Mouse (Mus musculus): ENCODE measurements at regions not wholly inside any gene's neighbourhood (a gene's known extent, or its start where the extent isn't known, plus 50 kb on each side); places are given as distances from the start of the nearest gene placed in this dataset.

DNA sequence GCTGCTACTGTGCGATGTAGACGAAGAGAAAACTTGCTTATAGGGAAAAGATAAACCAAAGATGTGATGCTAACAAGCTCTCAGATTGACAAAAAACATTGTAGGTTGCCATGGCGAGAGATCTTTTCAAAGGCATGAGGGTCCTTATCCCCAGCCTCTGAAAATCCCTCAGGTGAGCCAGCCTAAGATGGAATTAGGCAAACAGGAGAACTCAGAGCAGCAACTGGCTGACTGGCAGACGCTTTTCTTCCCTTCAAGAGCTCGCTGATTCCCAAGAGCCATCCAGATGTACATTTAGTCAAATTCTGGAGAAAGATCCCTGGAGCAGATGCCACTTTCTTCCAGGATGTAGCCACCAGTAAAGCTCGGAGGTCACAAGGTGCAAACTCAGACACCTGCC is 2503.9 kb upstream of the 5930422O12Rik start:
- TF ChIP-seq CTCF (IDR thresholded peaks at IDR 0.05; ENCODE audit: low read depth, low read length) (no peak), POLR2A (IDR thresholded peaks at IDR 0.05; ENCODE audit: borderline replicate concordance, low read depth, low read length) (no peak)
